Mouse (Mus musculus) layer of hippocampus, postnatal 25 days (tissue): ENCODE data around the gene Wfikkn2. TPM values are rescaled to one million over a fixed set of nuclear protein-coding genes. Genes with fewer than 3 reads are reported as not detected.
"Not testable (repeated sequence)": the region's sequence is repeated elsewhere in the genome, so short reads cannot be mapped to it uniquely, and the experiment has no call there.

Experiments used
- DNase-seq, 2 experiments: peaks; one replicate each; pipeline ENCODE4 v3.0.0; 2022; ENCODE audit warnings: mixed read lengths in 2 of 2, low spot score in 1 of 2; ENCODE audit errors: extremely low spot score in 1 of 2
- total RNA-seq, 2 experiments: library from RNA; stranded (reverse); gene quantifications; 2 replicates each; pipeline ENCODE4 v1.2.3; 2021

The Wfikkn2 gene
- under 1 TPM; 0.44 to 0.70 TPM for total RNA-seq

DNA sequence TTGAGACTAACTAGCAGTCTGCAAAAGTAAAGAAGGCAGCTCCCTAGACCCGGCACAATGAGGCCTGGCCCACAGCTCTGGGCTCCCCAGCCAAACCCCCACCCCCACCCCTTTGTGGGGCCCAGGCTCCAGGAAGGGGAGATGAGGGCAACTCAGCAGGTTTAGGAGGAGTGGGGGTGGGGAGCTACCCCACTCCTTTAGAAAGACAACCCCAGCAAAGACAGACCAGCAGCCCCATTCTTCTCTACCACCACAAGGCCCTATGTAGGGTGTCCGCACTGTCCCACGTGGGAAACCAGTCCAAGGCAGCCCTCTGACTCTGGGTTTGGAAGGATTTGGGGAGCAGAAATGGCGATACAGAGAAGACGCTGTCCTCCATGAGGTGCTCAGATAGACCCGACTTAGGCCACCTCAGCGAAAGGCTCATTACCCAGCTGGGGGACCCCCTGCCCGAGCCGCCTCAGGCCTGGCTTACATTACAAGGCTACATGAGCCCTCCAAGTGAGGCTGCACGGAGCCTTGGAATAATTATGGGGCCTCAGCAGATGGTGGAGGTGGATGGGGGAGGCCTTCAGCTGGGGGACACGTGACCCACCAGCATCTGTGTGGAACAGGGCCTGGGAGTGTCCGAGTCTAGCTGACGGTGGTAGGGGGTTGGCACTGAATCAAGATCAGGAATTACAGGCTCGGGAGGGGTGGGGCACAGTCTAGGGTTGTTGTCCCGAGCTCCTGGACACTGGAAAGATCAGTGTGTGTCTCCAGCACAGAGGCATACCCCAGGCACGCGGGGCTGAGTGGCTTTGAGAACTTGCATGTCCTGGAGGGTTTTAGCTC lies at the start of gene Wfikkn2:
Gene Wfikkn2, minus strand, starts transcription at position 51 of the 834 bp plus-strand sequence.
- DNase-seq, result no peak

GRCm38 (mm10) chr11:94294996-94295845 lies 49.4 kb upstream of the Wfikkn2 start:
- no peak for DNase-seq

DNA sequence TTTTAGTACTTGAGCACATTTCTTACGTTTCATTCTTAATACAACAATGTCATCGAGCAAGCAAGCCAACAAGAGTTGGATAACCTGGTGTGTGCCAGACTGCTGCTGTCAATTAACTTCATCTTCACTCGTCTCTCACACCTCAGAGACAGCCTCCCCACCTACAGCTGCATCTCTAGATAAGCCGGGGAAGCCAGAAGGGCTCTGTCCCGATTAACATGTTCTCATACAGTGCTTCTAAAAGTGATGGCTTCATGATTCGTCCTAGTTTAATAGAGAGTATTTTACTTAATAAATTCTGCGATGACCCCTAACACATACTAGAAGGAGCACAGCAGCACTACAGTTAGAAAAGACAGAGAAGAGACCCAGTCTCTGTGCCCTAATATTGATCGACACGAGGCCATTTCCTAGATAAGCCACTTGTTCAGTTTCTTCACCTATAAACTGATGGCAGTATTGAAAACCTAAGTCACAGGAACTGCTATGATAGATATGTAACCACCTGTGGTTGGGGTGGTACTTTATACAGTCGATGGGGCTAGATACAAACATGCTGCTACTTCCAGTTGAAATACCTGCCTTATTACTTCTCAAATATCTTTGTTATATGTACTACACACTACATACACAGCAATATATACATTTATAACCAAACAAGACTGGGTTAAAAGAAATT lies 44.4 kb upstream of the Wfikkn2 start:
- DNase-seq, result no peak

DNA sequence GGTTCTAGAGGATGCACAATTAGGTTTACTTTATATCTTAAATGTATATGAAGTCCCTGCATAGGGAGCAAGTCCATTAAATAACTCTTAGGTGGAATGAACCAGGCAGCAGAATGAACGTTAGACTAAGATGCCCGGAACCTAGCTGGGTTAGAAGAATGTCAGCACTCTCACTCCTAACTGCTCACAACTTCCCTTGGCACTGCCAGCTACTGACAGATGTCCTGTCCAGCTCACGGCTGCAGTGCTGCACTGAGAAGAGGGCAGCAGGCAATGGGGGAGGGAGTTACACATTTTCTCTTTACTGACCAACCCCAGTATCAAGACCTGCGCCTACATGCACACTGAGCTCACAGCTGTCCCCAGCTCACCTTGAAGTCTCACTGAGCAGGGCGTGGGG lies 41.3 kb upstream of the Wfikkn2 start:
- no peak for DNase-seq

GRCm38 (mm10) chr11:94285886-94286574 lies 40.2 kb upstream of the Wfikkn2 start:
- DNase-seq, result no peak

- no peak for DNase-seq
Observed at GRCm38 (mm10) chr11:94283536-94284099, 37.8 kb upstream of the Wfikkn2 start.

- no peak for DNase-seq
Observed at GRCm38 (mm10) chr11:94282291-94282690, 36.5 kb upstream of the Wfikkn2 start.

- DNase-seq, result no peak
Observed at GRCm38 (mm10) chr11:94281199-94282181, 35.7 kb upstream of the Wfikkn2 start, which contains the start of gene Gm21885. TSS of gene Gm21885 (plus strand) at chr11:94281873.

- peak; percentile 75 to 92 for DNase-seq
Observed at GRCm38 (mm10) chr11:94276869-94277337, 31.1 kb upstream of the Wfikkn2 start.

GRCm38 (mm10) chr11:94275686-94276085 lies 29.9 kb upstream of the Wfikkn2 start:
- no peak for DNase-seq

DNA sequence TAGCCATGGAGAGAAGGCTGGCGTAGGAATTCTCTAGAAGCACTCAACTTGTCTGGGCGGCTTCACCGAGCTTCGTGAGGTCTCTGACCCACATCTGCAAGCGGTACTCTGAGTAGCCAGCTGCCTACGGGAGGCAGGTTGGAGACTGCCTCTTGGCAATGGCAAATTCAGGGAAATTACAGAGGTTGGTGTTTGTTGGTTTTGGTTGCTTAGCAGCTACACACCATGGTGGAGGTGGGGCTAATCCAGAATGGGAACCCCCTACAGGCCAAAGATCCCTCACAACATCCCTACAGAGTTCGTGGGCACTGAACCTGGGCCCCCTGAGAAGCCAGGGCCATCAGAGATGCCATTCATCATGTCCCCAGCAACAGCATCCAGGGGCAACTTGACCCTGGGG lies 29.4 kb upstream of the Wfikkn2 start:
- no peak for DNase-seq

DNA sequence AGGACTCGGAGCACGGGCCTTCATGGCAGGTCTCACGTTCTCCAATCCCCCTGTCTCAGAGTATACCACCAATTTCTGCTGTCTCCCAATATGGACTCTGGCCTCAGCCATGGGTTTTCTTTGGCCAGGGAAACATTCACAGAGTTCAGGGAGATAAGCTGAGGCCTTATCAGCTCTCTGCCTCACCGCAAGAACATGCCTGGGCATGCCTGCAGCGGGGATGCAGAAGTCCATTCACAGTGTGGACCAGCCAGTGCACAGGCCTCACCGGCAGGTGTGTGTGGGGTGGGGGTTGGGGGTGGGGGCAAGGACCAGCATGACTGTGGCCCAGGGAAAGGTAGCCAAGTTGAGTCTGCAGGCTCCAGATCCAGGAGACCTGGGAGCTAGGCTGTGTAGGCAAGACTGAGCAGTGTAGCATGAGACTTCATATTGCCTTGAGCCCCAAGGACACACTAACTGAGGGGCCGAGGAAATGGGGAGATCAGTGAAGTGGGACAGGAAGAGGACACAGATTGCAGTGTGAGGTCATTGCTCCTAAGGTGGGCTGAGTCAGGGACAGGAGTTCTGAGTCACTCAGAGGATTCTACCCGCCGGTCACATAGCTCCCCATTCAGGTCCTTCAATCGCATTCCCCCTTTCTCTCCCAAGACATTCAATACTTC lies 28.5 kb upstream of the Wfikkn2 start:
- DNase-seq, result no peak

DNA sequence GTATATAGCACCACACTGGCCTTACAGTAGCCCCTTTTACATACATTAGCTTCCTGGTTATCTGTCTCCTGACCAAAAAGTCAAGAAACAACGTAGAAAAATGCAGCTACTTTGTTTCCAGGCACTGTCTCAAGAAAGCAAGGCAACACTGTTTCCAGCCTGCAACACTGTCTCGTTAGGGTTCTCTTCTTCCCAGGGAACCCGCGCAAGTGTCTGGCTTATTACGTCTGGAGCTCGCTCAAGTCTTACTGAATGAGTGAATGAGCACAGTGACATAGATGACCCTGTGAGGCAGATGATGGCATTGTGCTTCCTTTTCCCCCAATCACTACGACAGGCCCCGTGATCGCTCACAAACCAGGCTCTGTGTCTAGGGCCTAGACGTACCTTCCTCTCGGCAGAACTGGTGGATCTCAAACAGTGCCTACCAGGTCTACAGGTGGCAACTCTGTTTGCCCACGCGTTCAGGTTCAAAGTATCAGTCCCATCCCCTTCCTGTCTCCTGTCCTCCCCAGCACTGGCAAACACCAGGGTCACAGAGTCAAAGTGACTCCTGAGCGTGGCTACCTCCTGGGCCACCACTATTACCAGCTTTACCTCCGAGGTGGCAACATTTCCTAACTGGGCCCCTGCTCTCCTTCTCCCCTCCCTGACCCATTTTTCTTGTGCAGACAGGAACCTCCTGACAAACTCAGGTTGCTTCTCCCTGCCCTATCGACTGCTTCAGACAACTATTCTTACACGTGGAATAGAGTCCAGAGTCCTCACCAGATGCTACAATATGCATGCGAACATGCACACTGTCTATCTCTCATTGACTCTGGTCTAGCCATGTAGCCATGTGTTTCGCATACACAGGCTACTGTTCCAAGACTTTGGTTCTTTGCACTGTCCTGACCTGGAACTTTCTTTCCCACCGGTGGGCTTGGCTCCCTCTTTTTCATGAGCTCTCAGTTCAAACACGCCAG lies 27.4 kb upstream of the Wfikkn2 start:
- no peak for DNase-seq

DNA sequence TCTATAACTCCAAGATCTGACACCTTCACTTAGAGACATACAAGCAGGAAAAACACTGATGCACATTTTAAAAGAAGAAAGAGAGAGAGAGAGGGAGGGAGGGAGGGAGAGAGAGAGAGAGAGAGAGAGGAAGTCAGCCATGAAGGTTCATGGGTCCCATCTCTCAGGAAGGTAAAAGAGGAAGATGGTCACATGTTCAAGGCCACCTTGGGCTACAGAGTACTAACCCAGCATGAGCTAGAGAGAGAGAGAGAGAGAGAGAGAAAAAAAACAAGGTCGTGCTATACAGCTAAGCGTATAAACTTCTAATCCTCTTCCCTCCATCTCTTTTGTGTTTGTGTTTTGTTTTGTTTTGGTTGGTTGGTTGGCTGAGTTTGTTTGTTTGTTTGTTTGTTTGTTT lies 25.2 kb upstream of the Wfikkn2 start:
- DNase-seq, result no peak

DNA sequence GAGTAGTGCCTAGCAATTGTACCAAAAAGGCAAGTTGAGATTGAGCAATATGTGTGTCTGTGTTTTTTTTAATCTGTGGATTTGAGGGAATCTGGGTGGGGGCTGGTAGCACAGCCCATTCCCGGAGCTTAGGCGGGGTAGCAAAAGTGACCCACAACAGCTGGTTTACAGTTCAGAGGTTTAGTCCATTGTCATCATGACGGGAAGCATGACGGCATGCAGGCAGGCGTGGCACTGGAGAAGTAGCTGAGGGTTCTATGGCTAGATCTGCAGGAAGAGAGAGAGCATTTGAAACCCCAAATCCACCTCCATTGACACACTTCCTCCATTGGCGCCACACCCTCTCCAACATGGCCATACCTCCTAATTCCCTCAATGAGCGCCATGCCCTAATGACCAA lies 24.1 kb upstream of the Wfikkn2 start:
- no peak for DNase-seq

GRCm38 (mm10) chr11:94268761-94269160 lies 23.0 kb upstream of the Wfikkn2 start:
- no peak for DNase-seq

- not testable (repeated sequence) for DNase-seq
Observed at GRCm38 (mm10) chr11:94266155-94266554, 20.4 kb upstream of the Wfikkn2 start.
